Mouse (Mus musculus) kidney, postnatal 0 days (tissue): ENCODE measurements around the gene Vpreb3. TPM values are rescaled to one million over a fixed set of nuclear protein-coding genes. Genes with fewer than 3 reads are reported as not detected.

Experiments
- ATAC-seq: fragments of 200-750 bp; cut with Nextera tagmentation; replicated peaks from 2 replicates; pipeline ENCODE4 v1.8.0; 2017; ENCODE audit warnings: low read depth, moderate number of reproducible peaks, moderate TSS enrichment, moderate library complexity; ENCODE audit not compliant: low FRiP score
- DNase-seq: peaks from one replicate; pipeline ENCODE4 v3.0.0-alpha.2; 2016; ENCODE audit warnings: low spot score
- H3K27ac ChIP-seq: fragments of 300-500 bp; sonication (generic); 2 replicates; pipeline ENCODE4 v1.5.1; 2014; ENCODE audit warnings: mild to moderate bottlenecking
- H3K27me3 ChIP-seq: fragments of 300-500 bp; sonication (generic); 2 replicates; pipeline ENCODE4 v1.6.1; 2014; ENCODE audit warnings: low read length, mixed read lengths; ENCODE audit not compliant: insufficient read depth
- H3K36me3 ChIP-seq: fragments of 300-500 bp; sonication (generic); 2 replicates; pipeline ENCODE4 v1.6.1; 2014; ENCODE audit warnings: low read length, mixed read lengths; ENCODE audit not compliant: insufficient read depth
- H3K4me1 ChIP-seq: fragments of 300-500 bp; sonication (generic); replicated peaks from 2 replicates; pipeline ENCODE4 v1.6.1; 2014; ENCODE audit warnings: antibody characterized with exemption, low read length, mixed read lengths; ENCODE audit not compliant: insufficient read depth
- H3K4me2 ChIP-seq: fragments of 300-500 bp; sonication (generic); 2 replicates; pipeline ENCODE4 v1.6.1; 2014; ENCODE audit warnings: mild to moderate bottlenecking, low read length, moderate library complexity, mixed read lengths
- H3K4me3 ChIP-seq: fragments of 300-500 bp; sonication (generic); replicated peaks from 2 replicates; pipeline ENCODE4 v1.5.1; 2014; ENCODE audit warnings: low read depth, low read length
- H3K9ac ChIP-seq: fragments of 300-500 bp; sonication (generic); 2 replicates; pipeline ENCODE4 v1.6.1; 2014; ENCODE audit warnings: low read depth, low read length
- H3K9me3 ChIP-seq: fragments of 300-500 bp; sonication (generic); replicated peaks from 2 replicates; pipeline ENCODE4 v1.6.1; 2016; ENCODE audit warnings: low read length, inconsistent platforms, mixed read lengths
- CTCF ChIP-seq: IDR thresholded peaks from 2 replicates; pipeline ENCODE4 v1.5.1; 2016; ENCODE audit warnings: antibody characterized with exemption, low read depth, mild to moderate bottlenecking, moderate library complexity
- WGBS: fragments of 180-500 bp; shearing (Covaris S2); extraction: QIAGEN DNeasy Blood & Tissue Kit; methylation state at CpG from one replicate; pipeline ENCODE4 v1.1.7; 2014; 5-methylcytosine and 5-hydroxymethylcytosine counted together
- polyA plus RNA-seq: library from polyadenylated mRNA; unstranded; fragments of >200 nt; fragmentation: Nextera tagmentation; extraction: Ambion mirVana; gene quantifications from 2 replicates; pipeline ENCODE4 v1.2.1, GENCODE M21; 2015

The Vpreb3 gene
- polyA plus RNA-seq, 1 experiment from 2014 or later: 0.97 TPM

- WGBS: 79% methylated on average over 11 of the region's 11 CpGs
Observed at GRCm38 (mm10) chr10:75995463-75995862, 52.6 kb downstream of the Vpreb3 start.

GRCm38 (mm10) chr10:75996315-75996714, 53.5 kb downstream of the Vpreb3 start:
- WGBS: 20% methylated on average over 3 of the region's 3 CpGs
- Histone ChIP-seq H3K4me2 (no peak overlapping the region), H3K4me1 (no peaks in the 10 kb centered on the region), H3K4me3 (no peak overlapping the region), H3K36me3 (no peaks in the 10 kb centered on the region), H3K27me3 (no peaks in the 10 kb centered on the region), H3K9me3 (no peaks in the 10 kb centered on the region), H3K9ac (no peak overlapping the region), H3K27ac (no peak overlapping the region)
- TF ChIP-seq CTCF: no peak
- DNase-seq (peak; percentile 31), ATAC-seq (peak; percentile 57; the same call in 1 of the 2 replicates)

More at GRCm38 (mm10) chr10:75995463-75995862, 52.6 kb downstream of the Vpreb3 start:
- H3K27ac ChIP-seq: no peak overlapping the region
- H3K4me3 ChIP-seq: no peak overlapping the region
- H3K4me1 ChIP-seq: no peaks in the 10 kb centered on the region
- ATAC-seq: no peak
- no peak for TF ChIP-seq CTCF
- H3K36me3 ChIP-seq: no peaks in the 10 kb centered on the region
- DNase-seq: no peak
- H3K9me3 ChIP-seq: no peaks in the 10 kb centered on the region
- H3K9ac ChIP-seq: no peak overlapping the region
- no peaks in the 10 kb centered on the region for H3K27me3 ChIP-seq
- no peak overlapping the region for H3K4me2 ChIP-seq

Other genes starting within 250 kb of the Vpreb3 start
- gene Cabin1, start 178.7 kb upstream of the Vpreb3 start, polyA plus RNA-seq: 20.5 and 24.0 TPM in 2 replicates
- 183 and 188 TPM in 2 replicates for gene Ddt, start 169.6 kb upstream of the Vpreb3 start, polyA plus RNA-seq
- 0.71 TPM in 1 of 2 replicates, not detected in the other for gene Gm20441, start 162.1 kb upstream of the Vpreb3 start, polyA plus RNA-seq
- gene Gstt3, start 161.6 kb upstream of the Vpreb3 start, polyA plus RNA-seq: 76.5 and 78.3 TPM in 2 replicates
- 33.2 and 34.4 TPM in 2 replicates for gene Gstt1, start 144.5 kb upstream of the Vpreb3 start, polyA plus RNA-seq
- gene Gstt4, start 120.5 kb upstream of the Vpreb3 start, polyA plus RNA-seq: not detected in 2 replicates
- gene Gstt2, start 105.6 kb upstream of the Vpreb3 start, polyA plus RNA-seq: 125 and 129 TPM in 2 replicates
- gene Mif, start 82.8 kb upstream of the Vpreb3 start, polyA plus RNA-seq: 1,473 and 1,501 TPM in 2 replicates
- gene Derl3, start 49.6 kb upstream of the Vpreb3 start, polyA plus RNA-seq: 2.8 and 3.3 TPM in 2 replicates
- gene Smarcb1, start 21.4 kb upstream of the Vpreb3 start, polyA plus RNA-seq: 149 and 168 TPM in 2 replicates
- 520 and 541 TPM in 2 replicates for gene Chchd10, start 9.9 kb upstream of the Vpreb3 start, polyA plus RNA-seq
- 39.4 and 43.2 TPM in 2 replicates for gene Mmp11, start 6.6 kb upstream of the Vpreb3 start, polyA plus RNA-seq
- gene Gm867, start 2.4 kb upstream of the Vpreb3 start, polyA plus RNA-seq: 0.32 and 0.39 TPM in 2 replicates
- 0.16 TPM in 1 of 2 replicates, not detected in the other for gene Gm5134, start 11.5 kb downstream of the Vpreb3 start, polyA plus RNA-seq
- 12.4 and 15.1 TPM in 2 replicates for gene Zfp280b, start 89.6 kb downstream of the Vpreb3 start, polyA plus RNA-seq
- 0.06 and 0.14 TPM in 2 replicates for gene Slc5a4b, start 167.9 kb downstream of the Vpreb3 start, polyA plus RNA-seq
- gene Slc5a4a, start 204.4 kb downstream of the Vpreb3 start, polyA plus RNA-seq: not detected in 2 replicates